Mouse (Mus musculus): ENCODE data around the gene Cts8.

Gene Cts8

GRCm38 (mm10) chr13:61255258-61255657 lies at the start of gene Cts8:
Cts8 (minus strand) TSS chr13:61255358.
- DNase-seq (ENCODE audit: inconsistent ontology term): no peak

- no peak for DNase-seq (ENCODE audit: inconsistent ontology term)
Observed at GRCm38 (mm10) chr13:61288739-61289138, 33.6 kb upstream of the Cts8 start, which contains the start of gene Gm49398. Gm49398 (minus strand) TSS chr13:61288839.

- DNase-seq (ENCODE audit: inconsistent ontology term): peak; percentile 29
Observed at GRCm38 (mm10) chr13:61241076-61241947, 13.8 kb downstream of the Cts8 start.

GRCm38 (mm10) chr13:61203310-61203709 lies 51.8 kb downstream of the Cts8 start, which contains the start of gene Cts6:
Cts6 (minus strand) TSS chr13:61203410.
- DNase-seq (ENCODE audit: inconsistent ontology term): no peak
